Mouse (Mus musculus): Measurements from ENCODE around the gene Prr14l. TPM values are rescaled to one million over a fixed set of nuclear protein-coding genes. Genes with fewer than 3 reads are reported as not detected.
"Not testable (repeated sequence)": the region's sequence is repeated elsewhere in the genome, so short reads cannot be mapped to it uniquely, and the experiment has no call there.

The Prr14l gene
- polyA plus RNA-seq, 1 experiment from 2014 or later = 16.2 TPM

DNA sequence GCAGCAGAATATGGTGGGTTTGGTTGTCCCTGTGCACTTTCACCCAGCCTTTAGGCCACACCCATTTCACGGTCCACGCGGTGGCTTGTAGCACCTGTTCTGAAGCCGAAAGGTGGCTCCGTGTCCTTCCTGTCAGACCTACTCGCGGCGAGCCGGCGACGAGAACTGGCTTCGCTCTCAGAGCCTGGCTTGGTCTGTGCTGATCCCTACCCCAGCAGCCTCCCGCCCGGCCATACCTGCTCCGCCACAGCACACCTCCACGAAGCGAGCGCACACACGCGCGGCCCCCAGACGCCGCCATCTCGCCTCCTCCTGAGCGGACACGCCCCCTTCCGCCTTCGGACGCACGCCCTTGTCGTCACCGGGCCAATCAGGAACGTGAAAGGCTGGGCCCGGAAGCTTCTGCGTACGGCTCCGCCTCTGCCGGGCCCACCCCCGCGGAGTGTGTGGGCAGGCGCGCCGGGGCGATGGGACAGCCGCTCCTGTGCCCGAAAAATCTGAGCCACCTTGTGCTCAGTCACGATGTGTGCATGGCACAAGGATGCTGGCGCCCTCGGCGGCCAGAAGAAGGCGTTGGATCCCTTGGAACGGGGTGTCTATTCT, 68.6 kb downstream of the Prr14l start, which contains the start of gene Pisd:
Pisd (minus strand) TSS at position 334 of the 603 bp plus-strand sequence.
- peak within 1 kb of the TSS; percentile 52; the same call in 1 of the 2 replicates for H3K27ac ChIP-seq
- peak within 1 kb of the TSS; percentile 67 for H3K4me2 ChIP-seq (replicated peaks)
- no peaks in the 10 kb centered on the region for H3K27me3 ChIP-seq
- under 1% methylated on average over 52 of the region's 52 CpGs for WGBS
- no peaks in the 10 kb centered on the region for H3K9me3 ChIP-seq
- H3K4me1 ChIP-seq = peaks cover 4% of the 10 kb centered on the region; the same call in 1 of the 2 replicates
- peak within 1 kb of the TSS; percentile 77 for H3K4me3 ChIP-seq
- peaks cover 3% of the 10 kb centered on the region; the same call in 1 of the 2 replicates for H3K36me3 ChIP-seq
- peak within 1 kb of the TSS; percentile 67 for H3K9ac ChIP-seq
- peak; percentile 97 for ATAC-seq (ENCODE audit: insufficient number of reproducible peaks, insufficient read depth, low FRiP score, low TSS enrichment)

DNA sequence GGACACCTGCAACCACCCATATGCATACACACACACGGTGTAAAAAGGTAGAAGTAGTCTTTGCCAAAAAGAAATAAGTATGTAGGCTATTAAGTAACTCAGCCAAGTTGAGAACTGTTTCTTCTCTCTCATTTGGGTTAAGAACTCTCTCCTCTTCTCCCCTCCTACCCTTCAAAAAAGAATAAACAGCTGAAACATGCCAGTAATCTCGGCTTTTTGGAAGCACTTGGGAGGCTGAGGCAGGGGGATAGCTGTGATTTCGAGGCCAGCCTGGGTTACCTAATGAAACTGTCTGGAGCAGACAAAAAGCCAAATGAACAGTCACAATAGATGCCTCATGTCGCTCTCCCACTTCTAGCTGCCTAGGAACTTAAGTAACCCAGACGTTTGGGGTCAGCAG, 69.3 kb downstream of the Prr14l start:
- no peak for ATAC-seq (ENCODE audit: insufficient number of reproducible peaks, insufficient read depth, low FRiP score, low TSS enrichment)
- Histone ChIP-seq H3K4me1 (peaks cover 4% of the 10 kb centered on the region; the same call in 1 of the 2 replicates), H3K9me3 (no peaks in the 10 kb centered on the region), H3K27me3 (no peaks in the 10 kb centered on the region), H3K27ac (no peak overlapping the region), H3K36me3 (peaks cover 3% of the 10 kb centered on the region), H3K4me2 (replicated peaks) (peak overlapping the region; percentile 67), H3K9ac (peak overlapping the region; percentile 67), H3K4me3 (peak overlapping the region; percentile 77)
- WGBS = 29% methylated on average over 5 of the region's 5 CpGs

DNA sequence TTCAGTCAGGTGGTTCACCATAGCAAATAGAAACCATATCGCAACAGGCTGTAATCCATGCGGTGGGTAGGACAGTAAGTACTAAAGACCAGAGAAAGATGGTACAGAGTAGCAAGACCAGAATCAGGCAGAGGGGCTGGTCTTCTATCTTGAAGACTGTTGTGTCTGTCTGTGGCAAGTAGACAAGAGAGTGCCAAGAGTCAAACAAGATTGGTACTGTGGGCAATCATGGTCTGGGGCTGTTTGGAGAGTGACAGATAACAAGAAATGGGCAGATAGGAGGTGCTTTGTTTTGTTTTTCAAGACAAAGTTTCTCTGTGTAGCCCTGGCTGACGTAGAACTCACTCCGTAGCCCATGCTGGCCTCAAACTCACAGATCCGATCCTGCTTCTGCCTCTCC, 72.5 kb downstream of the Prr14l start:
- H3K27me3 ChIP-seq = no peaks in the 10 kb centered on the region
- H3K9me3 ChIP-seq = no peaks in the 10 kb centered on the region
- WGBS = 94% methylated on average over 5 of the region's 5 CpGs
- H3K4me3 ChIP-seq = no peak overlapping the region
- H3K4me1 ChIP-seq = peaks cover 4% of the 10 kb centered on the region; the same call in 1 of the 2 replicates
- no peaks in the 10 kb centered on the region; the same call in 1 of the 2 replicates for H3K36me3 ChIP-seq
- H3K27ac ChIP-seq = no peak overlapping the region
- H3K4me2 ChIP-seq (replicated peaks) = no peak overlapping the region
- H3K9ac ChIP-seq = no peak overlapping the region
- no peak for ATAC-seq (ENCODE audit: insufficient number of reproducible peaks, insufficient read depth, low FRiP score, low TSS enrichment)

DNA sequence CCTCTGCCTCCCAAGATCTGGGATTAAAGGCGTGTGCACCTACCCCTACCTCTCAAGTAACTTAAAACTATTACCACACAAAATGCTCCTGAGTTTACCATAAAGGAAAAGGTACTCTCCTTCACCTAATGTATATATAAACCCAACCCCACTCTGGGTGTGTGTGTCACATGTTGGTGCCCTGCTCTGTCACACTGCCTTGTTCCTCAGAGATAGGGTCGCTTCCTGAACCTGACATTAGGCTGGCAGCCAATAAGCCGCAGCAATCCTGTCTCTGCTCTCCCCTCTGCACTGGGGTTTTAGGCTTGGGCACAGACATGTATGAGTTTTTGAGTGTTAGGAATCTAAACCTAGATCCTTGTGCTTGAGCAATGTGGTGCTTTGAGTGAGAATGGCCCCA, 75.9 kb downstream of the Prr14l start:
- Histone ChIP-seq H3K4me1 (no peaks in the 10 kb centered on the region), H3K4me2 (replicated peaks) (no peak overlapping the region), H3K9me3 (no peaks in the 10 kb centered on the region), H3K9ac (no peak overlapping the region), H3K27me3 (no peaks in the 10 kb centered on the region), H3K4me3 (no peak overlapping the region), H3K36me3 (peaks cover 10% of the 10 kb centered on the region), H3K27ac (no peak overlapping the region)
- WGBS = 95% methylated on average over 3 of the region's 3 CpGs
- no peak for ATAC-seq (ENCODE audit: insufficient number of reproducible peaks, insufficient read depth, low FRiP score, low TSS enrichment)

DNA sequence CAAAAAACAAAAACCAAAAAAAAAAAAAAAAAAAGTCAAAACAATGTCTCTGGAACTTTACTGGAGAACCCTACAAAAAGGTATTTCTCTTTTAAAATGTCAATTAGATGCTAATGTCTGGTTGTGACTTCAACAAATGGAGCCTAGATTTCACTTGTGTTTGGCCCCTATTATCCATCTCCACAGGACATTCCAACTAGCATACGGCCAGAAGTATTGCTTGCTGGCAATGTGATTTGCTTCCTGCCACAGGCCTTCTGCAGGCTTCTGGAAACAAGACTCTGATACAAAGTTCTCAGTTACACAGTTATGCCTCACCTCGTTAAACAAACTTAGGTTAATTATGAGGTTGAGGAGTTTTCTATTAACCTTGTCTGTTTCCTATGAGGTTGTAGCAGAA, 81.7 kb downstream of the Prr14l start:
- no peak overlapping the region for H3K27ac ChIP-seq

DNA sequence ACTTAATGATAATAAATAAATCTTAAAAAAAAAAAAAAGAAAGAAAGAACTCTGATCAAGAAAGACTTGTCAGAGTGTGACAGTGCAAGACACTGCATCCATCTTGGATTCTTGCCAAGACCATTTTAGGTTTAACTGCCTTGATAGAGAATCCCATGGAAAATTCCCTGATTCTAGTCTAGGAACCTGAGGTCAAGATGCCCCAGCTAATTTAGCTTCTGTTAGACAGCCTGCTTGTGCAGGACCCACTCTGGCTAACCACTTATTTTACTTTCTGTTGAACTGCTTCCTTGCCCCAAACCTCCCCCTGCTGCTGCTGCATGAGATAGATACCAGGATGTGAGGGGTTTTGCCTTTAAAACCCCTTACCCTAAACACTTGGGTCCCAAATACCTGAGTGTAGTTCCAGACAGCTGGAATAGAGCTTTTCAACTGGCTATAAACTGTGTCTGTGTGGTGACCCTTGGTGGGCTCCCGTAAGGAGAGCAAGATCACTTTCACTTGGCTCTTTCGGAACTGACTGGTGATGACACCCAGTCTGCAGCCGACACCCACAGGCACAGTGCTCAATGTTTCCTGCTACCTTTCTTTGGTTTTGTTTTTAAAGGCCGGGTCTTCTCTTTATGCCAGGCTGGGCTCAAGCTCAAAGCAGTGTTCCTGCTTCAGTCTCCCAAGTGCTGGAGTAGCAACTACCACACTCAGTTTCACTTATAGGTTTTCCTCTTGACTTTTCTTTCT, 86.3 kb downstream of the Prr14l start:
- Histone ChIP-seq H3K4me2 (replicated peaks) (no peak overlapping the region), H3K9ac (no peak overlapping the region), H3K4me1 (no peaks in the 10 kb centered on the region), H3K9me3 (no peaks in the 10 kb centered on the region), H3K36me3 (peaks cover 15% of the 10 kb centered on the region; the same call in 1 of the 2 replicates), H3K27ac (no peak overlapping the region), H3K4me3 (no peak overlapping the region), H3K27me3 (no peaks in the 10 kb centered on the region)
- WGBS = 87% methylated on average over 4 of the region's 4 CpGs
- ATAC-seq (ENCODE audit: insufficient number of reproducible peaks, insufficient read depth, low FRiP score, low TSS enrichment) = no peak

More for the DNA sequence above, 81.7 kb downstream of the Prr14l start:
- H3K4me3 ChIP-seq = no peak overlapping the region
- no peaks in the 10 kb centered on the region for H3K9me3 ChIP-seq
- no peak overlapping the region for H3K4me2 ChIP-seq (replicated peaks)
- no peak for ATAC-seq (ENCODE audit: insufficient number of reproducible peaks, insufficient read depth, low FRiP score, low TSS enrichment)
- no peaks in the 10 kb centered on the region for H3K4me1 ChIP-seq
- peaks cover 16% of the 10 kb centered on the region; the same call in 1 of the 2 replicates for H3K36me3 ChIP-seq
- 80% methylated on average over 2 of the region's 2 CpGs for WGBS
- H3K27me3 ChIP-seq = no peaks in the 10 kb centered on the region
- no peak overlapping the region for H3K9ac ChIP-seq

DNA sequence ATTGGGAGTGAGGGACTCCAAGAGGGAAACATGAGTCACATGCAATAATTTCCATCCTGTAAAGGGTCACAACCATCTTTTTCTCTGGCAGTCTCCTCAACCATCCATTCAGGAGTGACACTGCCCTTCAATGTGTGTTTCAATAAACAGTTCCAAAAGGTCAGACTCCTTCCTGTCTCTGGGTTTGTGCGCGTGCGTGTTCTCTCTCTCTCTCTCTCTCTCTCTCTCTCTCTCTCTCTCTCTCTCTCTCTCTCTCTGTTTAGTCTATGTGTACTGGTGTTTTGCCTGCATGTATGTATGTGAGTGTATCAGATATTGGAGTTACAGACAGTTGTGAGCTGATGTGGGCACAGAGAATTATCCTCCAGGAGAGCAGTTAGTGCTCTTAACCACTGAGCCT, 87.1 kb downstream of the Prr14l start:
- Histone ChIP-seq H3K9me3 (no peaks in the 10 kb centered on the region), H3K4me1 (no peaks in the 10 kb centered on the region), H3K27ac (no peak overlapping the region), H3K9ac (no peak overlapping the region), H3K27me3 (no peaks in the 10 kb centered on the region), H3K4me2 (replicated peaks) (no peak overlapping the region), H3K36me3 (peaks cover 17% of the 10 kb centered on the region; the same call in 1 of the 2 replicates), H3K4me3 (no peak overlapping the region)
- WGBS = 85% methylated on average over 3 of the region's 3 CpGs
- ATAC-seq (ENCODE audit: insufficient number of reproducible peaks, insufficient read depth, low FRiP score, low TSS enrichment) = no peak

DNA sequence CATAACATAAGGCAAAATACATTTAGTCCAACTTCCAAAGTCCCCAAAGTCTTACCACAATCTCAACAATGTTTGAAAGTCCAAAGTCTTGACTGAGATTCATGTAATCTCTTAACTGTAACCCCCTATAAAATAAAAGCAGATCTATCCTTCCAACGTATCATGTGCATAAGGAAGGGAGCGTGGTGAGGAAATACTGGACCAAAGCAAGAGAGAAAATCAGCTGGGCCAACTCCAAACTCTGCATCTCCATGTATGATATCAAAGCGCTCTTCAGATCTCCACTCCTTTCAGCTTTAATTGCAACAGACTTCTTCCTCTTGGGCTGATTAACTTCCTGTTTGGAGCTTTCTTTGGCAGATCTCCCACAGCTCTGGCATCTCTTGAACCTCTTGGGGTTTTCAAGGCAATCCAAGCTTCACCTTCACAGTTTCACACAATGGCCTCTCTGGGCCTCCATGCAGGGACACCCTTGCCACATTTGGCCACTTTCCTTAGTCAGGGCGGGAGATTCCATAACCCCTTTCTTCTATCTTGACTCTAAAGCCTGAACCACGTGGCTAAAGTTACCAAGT, 92.4 kb downstream of the Prr14l start:
- H3K4me2 ChIP-seq (replicated peaks) = no peak overlapping the region
- H3K27me3 ChIP-seq = no peaks in the 10 kb centered on the region
- peaks cover 28% of the 10 kb centered on the region; the same call in 1 of the 2 replicates for H3K36me3 ChIP-seq
- H3K9me3 ChIP-seq = no peaks in the 10 kb centered on the region
- WGBS = 90% methylated on average over 5 of the region's 5 CpGs
- H3K27ac ChIP-seq = no peak overlapping the region
- H3K4me3 ChIP-seq = no peak overlapping the region
- H3K9ac ChIP-seq = no peak overlapping the region
- ATAC-seq (ENCODE audit: insufficient number of reproducible peaks, insufficient read depth, low FRiP score, low TSS enrichment) = no peak
- H3K4me1 ChIP-seq = no peaks in the 10 kb centered on the region

DNA sequence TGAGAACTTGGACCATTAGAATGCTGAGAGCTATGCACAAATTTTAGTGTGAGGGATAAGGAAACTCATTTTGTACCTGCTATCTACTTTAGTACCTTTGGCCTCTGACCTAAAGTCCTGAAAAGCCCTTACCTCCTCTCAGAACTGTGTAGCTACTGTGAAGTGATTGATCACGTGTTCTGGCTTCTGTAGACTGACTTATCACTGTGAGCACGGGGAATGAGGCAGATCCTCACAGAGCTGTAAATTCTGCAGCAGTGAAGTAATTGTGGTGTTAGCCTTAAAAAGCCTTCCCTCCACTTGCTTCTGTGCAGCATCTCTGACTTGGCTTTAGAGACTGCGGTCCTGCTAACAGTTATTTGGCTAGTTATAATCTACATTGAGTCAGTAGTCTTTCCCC, 93.3 kb downstream of the Prr14l start:
- no peak overlapping the region for H3K27ac ChIP-seq
- WGBS = 89% methylated on average over 3 of the region's 3 CpGs
- no peak overlapping the region for H3K4me3 ChIP-seq
- no peaks in the 10 kb centered on the region for H3K9me3 ChIP-seq
- H3K4me1 ChIP-seq = no peaks in the 10 kb centered on the region
- H3K9ac ChIP-seq = no peak overlapping the region
- ATAC-seq (ENCODE audit: insufficient number of reproducible peaks, insufficient read depth, low FRiP score, low TSS enrichment) = no peak
- no peak overlapping the region for H3K4me2 ChIP-seq (replicated peaks)
- H3K27me3 ChIP-seq = no peaks in the 10 kb centered on the region
- peaks cover 28% of the 10 kb centered on the region; the same call in 1 of the 2 replicates for H3K36me3 ChIP-seq

DNA sequence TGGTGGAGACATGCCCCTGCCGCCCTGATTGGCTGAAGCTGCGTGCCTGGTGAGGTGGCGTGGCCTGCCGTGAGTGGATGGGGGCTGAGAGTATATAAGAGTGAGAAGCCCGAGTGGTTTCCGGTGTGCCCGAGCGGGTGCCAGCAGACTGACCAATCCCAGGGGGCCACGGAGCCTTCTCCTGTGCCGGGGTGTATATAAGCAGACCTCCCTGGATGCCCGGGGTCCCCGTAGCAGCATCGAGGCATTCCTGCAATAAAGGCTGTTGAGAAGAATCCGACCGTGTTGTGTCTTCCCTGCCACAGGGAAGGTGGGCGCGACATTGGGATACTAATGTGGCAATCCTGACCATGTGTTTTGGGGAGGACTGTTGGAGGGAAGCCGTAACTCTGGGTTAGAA, 93.7 kb downstream of the Prr14l start:
- 93% methylated on average over 18 of the region's 18 CpGs for WGBS
- peaks cover 28% of the 10 kb centered on the region; the same call in 1 of the 2 replicates for H3K36me3 ChIP-seq
- not testable (repeated sequence) for ATAC-seq (ENCODE audit: insufficient number of reproducible peaks, insufficient read depth, low FRiP score, low TSS enrichment); H3K27ac ChIP-seq; H3K4me3 ChIP-seq; H3K9ac ChIP-seq; H3K4me1 ChIP-seq; H3K9me3 ChIP-seq; H3K4me2 ChIP-seq (replicated peaks); H3K27me3 ChIP-seq

DNA sequence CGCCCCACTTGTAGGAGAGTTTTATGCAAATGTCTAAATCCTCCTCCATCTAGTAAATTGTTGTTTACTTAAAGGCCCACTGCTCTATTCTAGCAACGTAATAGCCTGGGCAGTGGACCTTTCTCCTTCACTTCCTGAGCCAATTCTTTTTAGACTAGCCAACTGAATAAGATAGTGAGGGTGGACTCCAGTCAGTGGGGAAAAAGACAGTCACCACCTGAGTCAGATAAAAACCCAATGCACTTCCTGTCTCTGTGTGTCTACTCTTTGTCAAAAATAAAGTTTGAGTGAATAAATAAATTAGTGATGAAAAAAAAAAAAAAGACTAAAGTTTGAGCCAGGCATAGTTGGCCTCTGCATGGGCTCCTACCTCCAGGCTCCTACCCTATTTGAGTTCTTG, 94.4 kb downstream of the Prr14l start:
- Histone ChIP-seq H3K27me3 (no peaks in the 10 kb centered on the region), H3K27ac (no peak overlapping the region), H3K36me3 (peaks cover 28% of the 10 kb centered on the region; the same call in 1 of the 2 replicates), H3K9me3 (no peaks in the 10 kb centered on the region), H3K4me2 (replicated peaks) (no peak overlapping the region), H3K4me3 (no peak overlapping the region), H3K4me1 (no peaks in the 10 kb centered on the region), H3K9ac (no peak overlapping the region)
- ATAC-seq (ENCODE audit: insufficient number of reproducible peaks, insufficient read depth, low FRiP score, low TSS enrichment) = no peak
- WGBS = 79% methylated on average over 2 of the region's 2 CpGs

DNA sequence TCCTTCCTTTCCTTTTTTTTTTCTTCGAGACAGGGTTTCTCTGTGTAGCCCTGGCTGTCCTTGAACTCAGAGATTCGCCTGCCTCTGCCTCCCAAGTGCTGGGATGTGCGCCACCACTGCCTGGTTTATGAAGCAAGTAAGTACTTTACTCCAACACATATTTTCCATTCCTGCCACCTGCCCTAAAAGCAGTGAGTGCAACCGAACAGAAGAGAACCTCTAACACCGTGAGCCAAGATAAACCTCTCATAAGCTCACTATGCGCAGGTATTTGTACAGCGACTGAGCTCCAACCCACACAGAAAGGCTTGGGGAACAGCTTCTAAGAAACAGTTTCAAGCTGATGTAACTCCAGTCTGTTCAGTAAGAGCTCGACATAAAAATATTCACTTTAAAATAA, 97.9 kb downstream of the Prr14l start:
- no peak overlapping the region for H3K4me3 ChIP-seq
- ATAC-seq (ENCODE audit: insufficient number of reproducible peaks, insufficient read depth, low FRiP score, low TSS enrichment) = no peak
- H3K9ac ChIP-seq = no peak overlapping the region
- 92% methylated on average over 8 of the region's 8 CpGs for WGBS
- no peak overlapping the region for H3K27ac ChIP-seq
- no peak overlapping the region for H3K4me2 ChIP-seq (replicated peaks)
- no peaks in the 10 kb centered on the region for H3K27me3 ChIP-seq
- no peaks in the 10 kb centered on the region for H3K9me3 ChIP-seq
- 0 out of 2 replicates have a peak, but pooled peaks cover 11% of the 10 kb centered on the region for H3K36me3 ChIP-seq
- no peaks in the 10 kb centered on the region for H3K4me1 ChIP-seq

Data from embryonic facial prominence, embryonic 12.5 days (tissue).